Mouse (Mus musculus) CH12.LX (cell line): ENCODE data around the gene Fggy. TPM values are rescaled to one million over a fixed set of nuclear protein-coding genes. Genes with fewer than 3 reads are reported as not detected.
A peak's percentile ranks its signal among the peaks of the same experiment; 100 is the strongest.

Experiments
- DNase-seq: peaks from one replicate; pipeline ENCODE4 v3.0.0-alpha.2; 2013; ENCODE audit errors: extremely low read depth
- H3K27ac ChIP-seq: 2 replicates; pipeline ENCODE4 v1.5.1; 2012; ENCODE audit warnings: low read depth, mild to moderate bottlenecking, control low read depth, moderate library complexity; ENCODE audit not compliant: insufficient read depth
- H3K27me3 ChIP-seq: replicated peaks from 2 replicates; pipeline ENCODE3; 2012; ENCODE audit warnings: inconsistent platforms
- H3K36me3 ChIP-seq, 2 experiments: replicated peaks in 1 of 2; 2 replicates each; pipeline versions ENCODE3 to v1.6.1; 2012; ENCODE audit warnings: inconsistent platforms in 1 of 2, low read length in 1 of 2, mild to moderate bottlenecking in 1 of 2, mixed read lengths in 1 of 2, moderate library complexity in 1 of 2; ENCODE audit not compliant: control insufficient read depth in 1 of 2, insufficient read depth in 1 of 2
- H3K4me1 ChIP-seq, 2 experiments: 2 replicates each; pipeline ENCODE4 v1.6.1; 2012; ENCODE audit warnings: inconsistent platforms in 1 of 2, moderate library complexity in 1 of 2; ENCODE audit not compliant: insufficient read depth in 2 of 2, control insufficient read depth in 1 of 2
- H3K4me2 ChIP-seq: 2 replicates; pipeline ENCODE4 v1.6.1; 2012; ENCODE audit warnings: low read depth, mild to moderate bottlenecking, control low read depth; ENCODE audit not compliant: poor library complexity, insufficient read depth, severe bottlenecking
- H3K4me3 ChIP-seq, 3 experiments: fragments of 150-350 bp in 1 of 3; sonication (generic) in 1 of 3; replicated peaks in 1 of 3; 2 replicates each; pipeline versions ENCODE3 to v1.5.1; 2011 to 2012; ENCODE audit warnings: low read depth in 2 of 3, low read length in 2 of 3, mild to moderate bottlenecking in 2 of 3, moderate library complexity in 2 of 3, control low read depth in 1 of 3, improper control_type of control experiment in 1 of 3, inconsistent platforms in 1 of 3, mixed read lengths in 1 of 3; ENCODE audit not compliant: poor library complexity in 1 of 3
- H3K79me2 ChIP-seq: replicated peaks from 2 replicates; pipeline ENCODE4 v1.6.1; 2012; ENCODE audit warnings: mild to moderate bottlenecking, moderate library complexity; ENCODE audit not compliant: control insufficient read depth, poor library complexity, insufficient read depth, severe bottlenecking; ENCODE audit errors: extremely low read depth
- H3K9ac ChIP-seq: 2 replicates; pipeline ENCODE4 v1.6.1; 2012; ENCODE audit warnings: low read depth, mild to moderate bottlenecking, control low read depth, moderate library complexity; ENCODE audit not compliant: insufficient read depth
- H3K9me3 ChIP-seq: replicated peaks from 2 replicates; pipeline ENCODE3; 2012; ENCODE audit warnings: low read length, inconsistent platforms, mixed read lengths
- BHLHE40 ChIP-seq: IDR thresholded peaks from 2 replicates; pipeline ENCODE4 v1.6.1; 2011; ENCODE audit warnings: mild to moderate bottlenecking, low read depth, low read length, improper control_type of control experiment
- CTCF ChIP-seq, 2 experiments: IDR thresholded peaks in 1 of 2; conservative IDR thresholded peaks in 1 of 2; 2 replicates each; pipeline ENCODE4 v1.5.1; 2011 to 2012; ENCODE audit warnings: low read depth in 2 of 2, low read length in 2 of 2, improper control_type of control experiment in 1 of 2, inconsistent platforms in 1 of 2, mild to moderate bottlenecking in 1 of 2, moderate library complexity in 1 of 2
- ELF1 ChIP-seq: IDR thresholded peaks from 2 replicates; pipeline ENCODE4 v1.6.1; 2014; ENCODE audit warnings: low read depth, mild to moderate bottlenecking, inconsistent platforms, low read length, improper control_type of control experiment
- EP300 ChIP-seq: IDR thresholded peaks from 2 replicates; pipeline ENCODE4 v1.6.1; 2011; ENCODE audit warnings: low read length, improper control_type of control experiment
- ETS1 ChIP-seq: conservative IDR thresholded peaks from 2 replicates; pipeline ENCODE4 v1.6.1; 2012; ENCODE audit warnings: low read depth, mild to moderate bottlenecking, inconsistent platforms, low read length, improper control_type of control experiment, moderate library complexity
- GABPA ChIP-seq: IDR thresholded peaks from 2 replicates; pipeline ENCODE4 v1.6.1; 2012; ENCODE audit warnings: low read depth, low read length, improper control_type of control experiment, inconsistent platforms; ENCODE audit not compliant: insufficient replicate concordance
- IRF4 ChIP-seq: IDR thresholded peaks from 2 replicates; pipeline ENCODE4 v1.6.1; 2014; ENCODE audit warnings: low read depth, mild to moderate bottlenecking, inconsistent platforms, low read length, improper control_type of control experiment
- JUND ChIP-seq: conservative IDR thresholded peaks from 2 replicates; pipeline ENCODE4 v1.6.1; 2011; ENCODE audit warnings: low read depth, low read length, improper control_type of control experiment
- MAFK ChIP-seq: IDR thresholded peaks from 2 replicates; pipeline ENCODE4 v1.6.1; 2011; ENCODE audit warnings: low read length, improper control_type of control experiment; ENCODE audit not compliant: insufficient replicate concordance
- MAX ChIP-seq: IDR thresholded peaks from 2 replicates; pipeline ENCODE4 v1.6.1; 2011; ENCODE audit warnings: low read length, improper control_type of control experiment
- MEF2A ChIP-seq: IDR thresholded peaks from 2 replicates; pipeline ENCODE4 v1.6.1; 2014; ENCODE audit warnings: low read depth, mild to moderate bottlenecking, inconsistent platforms, low read length, improper control_type of control experiment, borderline replicate concordance
- MXI1 ChIP-seq: IDR thresholded peaks from 2 replicates; pipeline ENCODE4 v1.6.1; 2011; ENCODE audit warnings: mild to moderate bottlenecking, low read depth, low read length, improper control_type of control experiment
- NELFE ChIP-seq: IDR thresholded peaks from 2 replicates; pipeline ENCODE4 v1.6.1; 2011; ENCODE audit warnings: low read depth, low read length, improper control_type of control experiment
- POLR2A ChIP-seq: IDR thresholded peaks from 2 replicates; pipeline ENCODE4 v1.6.1; 2011; ENCODE audit warnings: low read depth, mild to moderate bottlenecking, improper control_type of control experiment, low read length
- RAD21 ChIP-seq: IDR thresholded peaks from 2 replicates; pipeline ENCODE4 v1.6.1; 2011; ENCODE audit warnings: low read depth, mild to moderate bottlenecking, low read length, improper control_type of control experiment, moderate library complexity
- RCOR1 ChIP-seq: conservative IDR thresholded peaks from 2 replicates; pipeline ENCODE4 v1.6.1; 2012; ENCODE audit warnings: low read depth, mild to moderate bottlenecking, inconsistent platforms, low read length, improper control_type of control experiment
- SMC3 ChIP-seq: IDR thresholded peaks from 2 replicates; pipeline ENCODE4 v1.6.1; 2011; ENCODE audit warnings: low read depth, low read length, improper control_type of control experiment
- ZC3H11A ChIP-seq: IDR thresholded peaks from 2 replicates; pipeline ENCODE4 v1.6.1; 2012; ENCODE audit warnings: low read depth, mild to moderate bottlenecking, inconsistent platforms, low read length, improper control_type of control experiment
- ZKSCAN1 ChIP-seq: IDR thresholded peaks from 2 replicates; pipeline ENCODE4 v1.6.1; 2012; ENCODE audit warnings: low read depth, inconsistent platforms, low read length, improper control_type of control experiment, borderline replicate concordance
- dilution Hi-C: fragments of 300-500 bp; cut with MboI; formaldehyde crosslinking; loops from 2 replicates; pipeline ENCODE4 v1.14.3; 2020; ENCODE audit warnings: low sequenced_read_pairs; ENCODE audit not compliant: extremely low pct_unique_long_range_greater_than_20kb, extremely low pct_ligation_motif_present
- in situ Hi-C: fragments of 300-500 bp; cut with MboI; formaldehyde crosslinking; loops from 3 replicates; pipeline ENCODE4 v1.14.3; 2019; ENCODE audit warnings: low sequenced_read_pairs, low pct_ligation_motif_present, low pct_unique_long_range_greater_than_20kb, mixed read lengths
- polyA plus RNA-seq: library from polyadenylated mRNA; unstranded; fragments of >175 nt; gene quantifications from 2 replicates; pipeline ENCODE4 v1.2.1, GENCODE M21; 2012; ENCODE audit warnings: low read depth; ENCODE audit not compliant: insufficient read length
- total RNA-seq, 2 experiments: library from RNA; depleted of rRNA; stranded (reverse); fragments of 300-350 nt in 1 of 2; fragments of >200 nt in 1 of 2; gene quantifications; 2 replicates each; pipeline ENCODE4 v1.2.3; 2012 to 2014

Fggy gene
- total and polyA plus RNA-seq, 3 experiments, result 6.2 to 7.5 (median 6.9) TPM

GRCm38 (mm10) chr4:95871216-95871881 is 314.0 kb downstream of the Fggy start:
- no peak for TF ChIP-seq MAX
- peak; percentile 86 for TF ChIP-seq ZC3H11A
- no peak for TF ChIP-seq NELFE
- peak; percentile 95 for TF ChIP-seq RAD21
- TF ChIP-seq CTCF (conservative IDR thresholded peaks at IDR 0.05 in 1 of 2, IDR thresholded peaks at IDR 0.05 in 1 of 2; ENCODE audit: low read depth in 2 of 2, low read length in 2 of 2), result peak; percentile 86 to 88
- TF ChIP-seq SMC3, result peak; percentile 87
- no peak for TF ChIP-seq ETS1
- no peak for TF ChIP-seq BHLHE40
- dilution Hi-C loops (no loop called here), in situ Hi-C loops (loop anchor here (10.0 to 25.0 kb wide), 2 partner anchors 309 to 577 kb away; partner anchors contain the start of gene Fggy)
- H3K9me3 ChIP-seq, result no peaks in the 10 kb centered on the region
- no peaks in the 10 kb centered on the region for H3K4me1 ChIP-seq
- no peaks in the 10 kb centered on the region for H3K79me2 ChIP-seq
- no peak overlapping the region for H3K27ac ChIP-seq
- H3K36me3 ChIP-seq, result no peaks in the 10 kb centered on the region
- H3K27me3 ChIP-seq, result no peaks in the 10 kb centered on the region
- DNase-seq, result peak; percentile 42
- no peak overlapping the region for H3K4me2 ChIP-seq
- H3K9ac ChIP-seq, result no peak overlapping the region
- H3K4me3 ChIP-seq, result peak overlapping the region in 1 of 3 experiments; percentile 1

- in situ Hi-C loops (loop anchor here (10.0 kb wide), 1 partner anchor 581 kb away; no protein-coding TSS in a partner anchor), dilution Hi-C loops (no loop called here)
- Histone ChIP-seq H3K4me1 (no peaks in the 10 kb centered on the region), H3K36me3 (no peaks in the 10 kb centered on the region), H3K27ac (no peak overlapping the region), H3K4me2 (no peak overlapping the region), H3K9ac (no peak overlapping the region), H3K4me3 (no peak overlapping the region), H3K9me3 (no peaks in the 10 kb centered on the region), H3K27me3 (no peaks in the 10 kb centered on the region), H3K79me2 (no peaks in the 10 kb centered on the region)
- TF ChIP-seq MXI1 (no peak), ELF1 (no peak), MEF2A (no peak)
- no peak for DNase-seq
Measured at GRCm38 (mm10) chr4:95875896-95876295, 318.6 kb downstream of the Fggy start.

GRCm38 (mm10) chr4:95877436-95877835 is 320.1 kb downstream of the Fggy start:
- Histone ChIP-seq H3K9ac (no peak overlapping the region), H3K4me2 (no peak overlapping the region), H3K27me3 (no peaks in the 10 kb centered on the region), H3K9me3 (no peaks in the 10 kb centered on the region), H3K4me3 (no peak overlapping the region), H3K27ac (no peak overlapping the region), H3K4me1 (no peaks in the 10 kb centered on the region), H3K79me2 (no peaks in the 10 kb centered on the region), H3K36me3 (no peaks in the 10 kb centered on the region)
- in situ Hi-C loops (loop anchor here (10.0 kb wide), 1 partner anchor 583 kb away; no protein-coding TSS in a partner anchor), dilution Hi-C loops (no loop called here)
- DNase-seq, result no peak
- TF ChIP-seq RCOR1, result no peak
- no peak for TF ChIP-seq IRF4
- TF ChIP-seq GABPA, result no peak
- no peak for TF ChIP-seq EP300
- TF ChIP-seq SMC3, result no peak
- TF ChIP-seq ZKSCAN1, result no peak
- no peak for TF ChIP-seq NELFE
- no peak for TF ChIP-seq MAFK
- no peak for TF ChIP-seq POLR2A
- TF ChIP-seq ELF1, result no peak
- TF ChIP-seq JUND, result no peak
